Mouse (Mus musculus) myocyte (in vitro differentiated cells): ENCODE data around the gene Sulf2.

Experiments
- CEBPB ChIP-seq: IDR thresholded peaks from 2 replicates; pipeline ENCODE4 v1.6.1; 2011; ENCODE audit warnings: mild to moderate bottlenecking, moderate library complexity; ENCODE audit not compliant: poor library complexity, insufficient read depth, severe bottlenecking
- E2F4 ChIP-seq: IDR thresholded peaks from one replicate; pipeline ENCODE4 v1.6.1; 2011; ENCODE audit warnings: mild to moderate bottlenecking, control low read depth, moderate library complexity; ENCODE audit not compliant: insufficient read depth
- MAX ChIP-seq: IDR thresholded peaks from one replicate; pipeline ENCODE4 v1.6.1; 2011; ENCODE audit warnings: low read depth, mild to moderate bottlenecking, control low read depth
- MYOD1 ChIP-seq, 3 experiments: IDR thresholded peaks; one replicate each; pipeline ENCODE4 v1.6.1; 2011; ENCODE audit warnings: control low read depth in 2 of 3, low read depth in 2 of 3, mild to moderate bottlenecking in 2 of 3, moderate library complexity in 1 of 3; ENCODE audit not compliant: insufficient read length in 2 of 3, control insufficient read depth in 1 of 3
- MYOG ChIP-seq, 3 experiments: IDR thresholded peaks; one replicate each; pipeline ENCODE4 v1.6.1; 2011; ENCODE audit warnings: control low read depth in 2 of 3, low read depth in 2 of 3, mild to moderate bottlenecking in 2 of 3; ENCODE audit not compliant: insufficient read length in 2 of 3, control insufficient read depth in 1 of 3, insufficient read depth in 1 of 3
- POLR2A ChIP-seq: IDR thresholded peaks from one replicate; pipeline ENCODE4 v1.6.1; 2011; ENCODE audit warnings: low read depth, mild to moderate bottlenecking, control low read depth, moderate library complexity; ENCODE audit not compliant: insufficient read length
- POLR2AphosphoS2 ChIP-seq: IDR thresholded peaks from one replicate; pipeline ENCODE4 v1.6.1; 2011; ENCODE audit warnings: low read depth, control low read depth; ENCODE audit not compliant: insufficient read length
- REST ChIP-seq: IDR thresholded peaks from one replicate; pipeline ENCODE4 v1.6.1; 2011; ENCODE audit warnings: mild to moderate bottlenecking, control low read depth, moderate library complexity; ENCODE audit not compliant: insufficient read depth, insufficient read length
- TCF12 ChIP-seq: IDR thresholded peaks from one replicate; pipeline ENCODE4 v1.6.1; 2011; ENCODE audit warnings: mild to moderate bottlenecking, control low read depth; ENCODE audit not compliant: poor library complexity, insufficient read depth, severe bottlenecking
- TCF3 ChIP-seq: IDR thresholded peaks from one replicate; pipeline ENCODE4 v1.6.1; 2011; ENCODE audit warnings: low read depth, control low read depth; ENCODE audit not compliant: insufficient read length
- USF1 ChIP-seq: IDR thresholded peaks from one replicate; pipeline ENCODE4 v1.6.1; 2011; ENCODE audit warnings: low read depth, mild to moderate bottlenecking, control low read depth, moderate library complexity

- no peak for TF ChIP-seq CEBPB
- no peak for TF ChIP-seq MAX
- TF ChIP-seq POLR2AphosphoS2: no peak
- TF ChIP-seq USF1: no peak
- no peak for TF ChIP-seq TCF12
- no peak for TF ChIP-seq POLR2A
- TF ChIP-seq TCF3: no peak
- no peak for TF ChIP-seq E2F4
- no peak for TF ChIP-seq MYOD1 (IDR thresholded peaks at IDR 0.05; ENCODE audit: control insufficient read depth in 1 of 3, insufficient read length in 2 of 3, low read depth in 2 of 3)
- TF ChIP-seq MYOG (IDR thresholded peaks at IDR 0.05; ENCODE audit: control insufficient read depth in 1 of 3, insufficient read depth in 1 of 3, insufficient read length in 2 of 3, low read depth in 2 of 3): no peak
- TF ChIP-seq REST: no peak
These were observed 13.6 kb downstream of the Sulf2 start for GRCm38 (mm10) chr2:166141910-166142309.
